Mouse (Mus musculus) cortical plate, adult 2 months (tissue): ENCODE measurements around the gene Sec14l5. TPM values are rescaled to one million over a fixed set of nuclear protein-coding genes. Genes with fewer than 3 reads are reported as not detected.

Source experiments
- H3K27ac ChIP-seq: fragments of 200-500 bp; 2 replicates; pipeline ENCODE4 v1.5.1; 2012; ENCODE audit warnings: low read length, control low read depth, inconsistent platforms; ENCODE audit not compliant: insufficient read depth
- H3K4me1 ChIP-seq: fragments of 200-500 bp; 2 replicates; pipeline ENCODE4 v1.6.1; 2011; ENCODE audit warnings: low read length; ENCODE audit not compliant: control insufficient read depth, insufficient read depth
- H3K4me3 ChIP-seq: fragments of 200-500 bp; 2 replicates; pipeline ENCODE4 v1.5.1; 2011; ENCODE audit warnings: mild to moderate bottlenecking, low read length, control low read depth; ENCODE audit not compliant: insufficient read depth
- CTCF ChIP-seq: fragments of 200-500 bp; IDR thresholded peaks from 2 replicates; pipeline ENCODE4 v1.5.1; 2011; ENCODE audit warnings: mild to moderate bottlenecking, control low read depth, low read length; ENCODE audit not compliant: insufficient read depth; ENCODE audit errors: extremely low read depth
- POLR2A ChIP-seq: fragments of 200-500 bp; IDR thresholded peaks from 2 replicates; pipeline ENCODE4 v1.6.1; 2011; ENCODE audit warnings: mild to moderate bottlenecking, low read length, control low read depth; ENCODE audit not compliant: insufficient read depth; ENCODE audit errors: extremely low read depth
- polyA plus RNA-seq: library from polyadenylated mRNA; depleted of rRNA; stranded (reverse); fragments of >200 nt; gene quantifications from 2 replicates; pipeline ENCODE4 v1.2.3, GENCODE M21; 2012; rRNA removed

Sec14l5 gene
- polyA plus RNA-seq, 1 experiment, result 15.4 TPM

DNA sequence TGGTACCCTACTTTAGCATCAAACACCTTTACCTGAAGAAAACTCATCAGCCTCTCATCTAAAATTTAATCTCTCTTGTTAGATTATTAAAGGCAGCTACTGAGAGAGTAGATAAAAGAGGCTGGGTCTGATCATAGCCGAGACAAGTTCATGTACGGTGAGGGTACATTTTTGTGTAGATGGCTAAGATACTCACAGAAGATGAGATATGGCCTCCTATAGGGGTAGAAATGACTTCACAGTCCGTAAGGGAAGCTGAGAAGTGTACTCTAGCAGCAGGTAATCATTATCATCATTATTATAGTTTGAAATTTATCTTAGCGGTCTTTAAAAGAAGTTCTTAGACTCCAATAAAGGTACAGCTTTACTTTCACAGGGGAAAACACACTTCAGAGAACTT lies 86.1 kb downstream of the Sec14l5 start:
- Histone ChIP-seq H3K4me1 (peaks cover 3% of the 10 kb centered on the region; the same call in 1 of the 2 replicates), H3K27ac (no peak overlapping the region), H3K4me3 (peak overlapping the region; percentile 76; the same call in 1 of the 2 replicates)
- TF ChIP-seq POLR2A (no peak), CTCF (no peak)

DNA sequence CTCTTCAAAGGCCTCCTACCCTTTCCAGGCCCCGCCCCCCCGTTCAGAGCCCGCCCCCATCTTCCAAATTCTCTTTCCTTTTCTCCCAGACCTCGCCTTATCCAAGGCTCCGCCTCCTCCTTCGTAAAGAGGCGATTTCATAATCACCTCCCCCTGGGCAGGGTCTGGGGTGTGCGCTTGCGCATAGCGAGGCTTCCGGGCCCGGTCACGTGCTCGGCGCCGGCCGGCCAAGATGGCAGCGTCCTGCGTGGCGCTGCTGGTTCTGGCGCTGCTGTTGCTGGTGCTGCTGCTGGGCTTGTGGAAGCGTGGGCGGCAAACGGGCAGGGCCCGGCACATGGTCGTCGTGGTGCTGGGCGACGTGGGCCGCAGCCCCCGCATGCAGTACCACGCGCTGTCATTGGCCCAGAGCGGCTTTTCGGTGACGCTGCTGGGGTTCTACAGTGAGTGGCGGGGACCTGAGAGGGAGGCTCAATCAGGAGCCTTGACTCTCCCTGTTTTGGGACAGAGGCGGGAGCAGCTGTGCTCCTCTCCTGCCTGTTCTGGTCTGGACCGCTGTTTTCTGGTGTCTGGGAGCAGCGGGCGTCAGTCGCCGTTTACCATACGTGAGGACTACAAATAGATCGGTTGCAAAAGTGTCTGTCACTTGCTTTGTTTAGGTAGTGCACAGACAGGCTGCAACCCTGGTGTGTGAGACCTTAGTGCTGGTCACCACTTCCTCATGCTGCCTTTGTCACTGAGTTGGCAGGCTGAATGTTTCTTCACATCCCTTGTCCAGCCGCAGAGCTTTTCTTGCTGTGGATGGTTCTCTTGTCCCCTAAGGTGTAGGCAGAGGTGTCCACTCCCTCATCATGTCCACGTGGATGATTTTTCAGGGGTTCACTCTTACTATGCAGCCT lies 86.8 kb downstream of the Sec14l5 start, which contains the start of gene Alg1:
Alg1 (plus strand) TSS at position 204 of the 896 bp plus-strand sequence.
- peak within 1 kb of the TSS; percentile 65 for H3K27ac ChIP-seq
- TF ChIP-seq CTCF (no peak), POLR2A (peak; percentile 95)

More for the DNA sequence above, 86.8 kb downstream of the Sec14l5 start, which contains the start of gene Alg1:
- Histone ChIP-seq H3K4me3 (peak within 1 kb of the TSS; percentile 76), H3K4me1 (peaks cover 3% of the 10 kb centered on the region; the same call in 1 of the 2 replicates)

Other genes with a start within 250 kb of the Sec14l5 start
- 102 and 104 TPM in 2 replicates for gene Nudt16l1, start 208.3 kb upstream of the Sec14l5 start, polyA plus RNA-seq
- 101 and 118 TPM in 2 replicates for gene Anks3, start 182.9 kb upstream of the Sec14l5 start, polyA plus RNA-seq
- gene Sept12, start 149.3 kb upstream of the Sec14l5 start, polyA plus RNA-seq, result not detected in 2 replicates
- gene Smim22, start 139.8 kb upstream of the Sec14l5 start, polyA plus RNA-seq, result 3.1 TPM in 1 of 2 replicates, not detected in the other
- gene Rogdi, start 133.6 kb upstream of the Sec14l5 start, polyA plus RNA-seq, result 300 and 341 TPM in 2 replicates
- 146 and 157 TPM in 2 replicates for gene Glyr1, start 97.2 kb upstream of the Sec14l5 start, polyA plus RNA-seq
- 30.3 and 30.4 TPM in 2 replicates for gene Ubn1, start 97.1 kb upstream of the Sec14l5 start, polyA plus RNA-seq
- gene Ppl, start 14.7 kb upstream of the Sec14l5 start, polyA plus RNA-seq, result 0.25 and 0.42 TPM in 2 replicates
- 17.4 and 19.4 TPM in 2 replicates for gene Nagpa, start 56.9 kb downstream of the Sec14l5 start, polyA plus RNA-seq
- 8.6 and 9.3 TPM in 2 replicates for gene AU021092, start 75.2 kb downstream of the Sec14l5 start, polyA plus RNA-seq
- gene Alg1, start 86.5 kb downstream of the Sec14l5 start, polyA plus RNA-seq, result 52.7 and 58.7 TPM in 2 replicates
- gene Eef2kmt, start 108.9 kb downstream of the Sec14l5 start, polyA plus RNA-seq, result 10.0 and 10.9 TPM in 2 replicates